ENCODE assay signal across 8 mouse cellular contexts in the genomic region with DNA sequence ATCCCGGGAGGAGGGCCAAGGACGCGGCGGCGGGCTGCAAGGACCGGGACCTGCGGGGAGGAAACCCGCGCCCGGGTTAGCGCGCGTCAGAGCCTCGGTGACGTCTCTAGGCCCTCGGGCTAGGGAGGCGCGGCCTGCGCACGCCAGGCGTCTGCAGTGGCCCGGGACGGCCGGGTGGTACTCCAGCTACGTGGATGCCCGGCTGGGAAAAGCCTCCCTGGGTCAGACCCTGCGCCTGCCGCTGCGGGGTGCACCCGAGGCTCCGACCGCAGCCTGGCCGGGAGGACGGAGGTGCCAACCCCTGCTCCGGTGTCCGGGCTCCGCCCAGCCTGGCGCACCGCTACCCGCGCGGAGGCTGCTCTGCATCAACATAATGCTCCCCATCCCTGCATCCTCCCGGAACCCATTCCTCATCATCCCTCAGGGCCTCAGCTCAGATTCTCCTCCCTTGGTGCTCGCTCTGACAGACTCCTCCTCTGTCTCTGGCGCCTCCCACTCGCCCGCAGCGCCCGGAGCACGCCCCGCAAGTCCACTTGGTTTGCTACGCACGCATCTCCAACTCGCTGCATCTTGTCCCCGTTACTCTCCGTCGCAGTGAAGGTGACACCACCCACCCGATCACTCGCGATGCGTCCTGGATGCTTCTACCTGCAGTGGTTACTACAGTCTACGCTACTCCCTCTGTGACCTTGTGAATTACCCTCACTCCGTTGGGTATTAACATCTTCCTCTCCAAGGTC. TPM values are rescaled to one million over a fixed set of nuclear protein-coding genes. Genes with fewer than 3 reads are reported as not detected.
DNase-seq lines count a peak whose midpoint lies in the region; ATAC-seq and TF ChIP-seq lines count a peak whose summit lies in the region.

No protein-coding gene starts in this region.

- H3K27ac ChIP-seq in embryonic facial prominence, embryonic 15.5 days (replicated peaks) = no peak overlapping the region
- H3K27ac ChIP-seq in heart, embryonic 12.5 days (ENCODE audit: poor library complexity, severe bottlenecking) = no peak overlapping the region
- no peak overlapping the region for H3K27ac ChIP-seq in kidney, embryonic 16.5 days (ENCODE audit: low read length)
- H3K27ac ChIP-seq in liver, embryonic 11.5 days (ENCODE audit: low read depth, low read length) = no peak overlapping the region
- H3K27ac ChIP-seq in stomach, postnatal 0 days (replicated peaks) = no peak overlapping the region

- H3K9ac ChIP-seq in embryonic facial prominence, embryonic 15.5 days = peak overlapping the region; percentile 33
- H3K9ac ChIP-seq in heart, embryonic 12.5 days = peak overlapping the region; percentile 59
- peak overlapping the region; percentile 64 for H3K9ac ChIP-seq in kidney, embryonic 16.5 days (replicated peaks; ENCODE audit: low read length)
- H3K9ac ChIP-seq in liver, embryonic 11.5 days (ENCODE audit: low read depth, low read length) = peak overlapping the region; percentile 44; the same call in 1 of the 2 replicates
- peak overlapping the region; percentile 59 for H3K9ac ChIP-seq in stomach, postnatal 0 days (ENCODE audit: low read length)

- no peak for TF ChIP-seq CTCF in stomach, postnatal 0 days (IDR thresholded peaks at IDR 0.05; ENCODE audit: low read depth)

- DNase-seq in 3T3-L1 (ENCODE audit: low read depth, low spot score) = peak; percentile 70
- DNase-seq in adrenal gland, postnatal 10 days = peak; percentile 76
- peak; percentile 54 for DNase-seq in liver, embryonic 11.5 days (ENCODE audit: low spot score)
- DNase-seq in stomach, postnatal 0 days (ENCODE audit: low spot score) = peak; percentile 63

- ATAC-seq in embryonic facial prominence, embryonic 15.5 days (ENCODE audit: insufficient number of reproducible peaks, low FRiP score, low TSS enrichment, low read depth) = no peak; the same call in 1 of the 2 replicates
- peak; percentile 60 for ATAC-seq in heart, embryonic 12.5 days (ENCODE audit: insufficient number of reproducible peaks, low FRiP score)
- ATAC-seq in kidney, embryonic 16.5 days (ENCODE audit: low FRiP score, low TSS enrichment) = peak; percentile 52; the same call in 1 of the 2 replicates
- peak; percentile 42 for ATAC-seq in liver, embryonic 11.5 days (replicated peaks; ENCODE audit: low FRiP score)
- peak; percentile 62 for ATAC-seq in stomach, postnatal 0 days (ENCODE audit: low FRiP score, low TSS enrichment)

- H3K4me1 ChIP-seq in embryonic facial prominence, embryonic 15.5 days = peaks cover 49% of the 10 kb centered on the region
- peaks cover 23% of the 10 kb centered on the region for H3K4me1 ChIP-seq in heart, embryonic 12.5 days (replicated peaks)
- peaks cover 27% of the 10 kb centered on the region for H3K4me1 ChIP-seq in kidney, embryonic 16.5 days (ENCODE audit: insufficient read depth, low read length)
- peaks cover 22% of the 10 kb centered on the region for H3K4me1 ChIP-seq in liver, embryonic 11.5 days (replicated peaks; ENCODE audit: control insufficient read depth, insufficient read depth, low read length)
- peaks cover 3% of the 10 kb centered on the region; the same call in 1 of the 2 replicates for H3K4me1 ChIP-seq in stomach, postnatal 0 days (replicated peaks; ENCODE audit: control insufficient read depth, insufficient read depth)

- TF ChIP-seq POLR2A in myocyte (IDR thresholded peaks at IDR 0.05; ENCODE audit: insufficient read length, low read depth) = no peak

- peaks cover 28% of the 10 kb centered on the region for H3K27me3 ChIP-seq in embryonic facial prominence, embryonic 15.5 days
- peaks cover 19% of the 10 kb centered on the region for H3K27me3 ChIP-seq in heart, embryonic 12.5 days (replicated peaks)
- H3K27me3 ChIP-seq in kidney, embryonic 16.5 days (ENCODE audit: insufficient read depth, low read length) = peaks cover 32% of the 10 kb centered on the region
- H3K27me3 ChIP-seq in liver, embryonic 11.5 days (replicated peaks; ENCODE audit: control insufficient read depth, insufficient read depth, low read length) = peaks cover 30% of the 10 kb centered on the region
- H3K27me3 ChIP-seq in myocyte (ENCODE audit: control insufficient read depth, insufficient read depth, insufficient read length) = no peaks in the 10 kb centered on the region
- H3K27me3 ChIP-seq in stomach, postnatal 0 days (ENCODE audit: control insufficient read depth, insufficient read depth, low read length) = no peaks in the 10 kb centered on the region

- H3K4me2 ChIP-seq in embryonic facial prominence, embryonic 15.5 days (replicated peaks) = peak overlapping the region; percentile 94
- H3K4me2 ChIP-seq in heart, embryonic 12.5 days = peak overlapping the region; percentile 84
- H3K4me2 ChIP-seq in kidney, embryonic 16.5 days (replicated peaks; ENCODE audit: low read depth, low read length) = peak overlapping the region; percentile 99
- H3K4me2 ChIP-seq in liver, embryonic 11.5 days = peak overlapping the region; percentile 86
- H3K4me2 ChIP-seq in myocyte (ENCODE audit: low read depth) = peak overlapping the region; percentile 100
- H3K4me2 ChIP-seq in stomach, postnatal 0 days (replicated peaks; ENCODE audit: low read depth) = peak overlapping the region; percentile 98

- H3ac ChIP-seq in myocyte (ENCODE audit: control insufficient read depth, insufficient read length) = no peak overlapping the region

- H3K36me3 ChIP-seq in embryonic facial prominence, embryonic 15.5 days = no peaks in the 10 kb centered on the region
- H3K36me3 ChIP-seq in heart, embryonic 12.5 days = no peaks in the 10 kb centered on the region
- no peaks in the 10 kb centered on the region for H3K36me3 ChIP-seq in kidney, embryonic 16.5 days (ENCODE audit: insufficient read depth, low read length)
- no peaks in the 10 kb centered on the region for H3K36me3 ChIP-seq in liver, embryonic 11.5 days (ENCODE audit: control insufficient read depth, insufficient read depth, low read length)
- no peaks in the 10 kb centered on the region for H3K36me3 ChIP-seq in myocyte (ENCODE audit: control insufficient read depth, insufficient read depth)
- H3K36me3 ChIP-seq in stomach, postnatal 0 days (ENCODE audit: control insufficient read depth, insufficient read depth, low read length) = no peaks in the 10 kb centered on the region

- H3K9me3 ChIP-seq in embryonic facial prominence, embryonic 15.5 days (replicated peaks) = no peaks in the 10 kb centered on the region
- no peaks in the 10 kb centered on the region for H3K9me3 ChIP-seq in heart, embryonic 12.5 days (replicated peaks)
- H3K9me3 ChIP-seq in kidney, embryonic 16.5 days (ENCODE audit: low read length) = no peaks in the 10 kb centered on the region
- H3K9me3 ChIP-seq in liver, embryonic 11.5 days (ENCODE audit: control insufficient read depth, low read length) = no peaks in the 10 kb centered on the region
- no peaks in the 10 kb centered on the region for H3K9me3 ChIP-seq in stomach, postnatal 0 days (ENCODE audit: control insufficient read depth, low read length)

- H3K4me3 ChIP-seq in embryonic facial prominence, embryonic 15.5 days (replicated peaks) = peak overlapping the region; percentile 54
- H3K4me3 ChIP-seq in heart, embryonic 12.5 days = peak overlapping the region; percentile 53
- peak overlapping the region; percentile 61 for H3K4me3 ChIP-seq in kidney, embryonic 16.5 days (ENCODE audit: low read length)
- peak overlapping the region; percentile 51 for H3K4me3 ChIP-seq in liver, embryonic 11.5 days (ENCODE audit: low read depth, low read length)
- peak overlapping the region; percentile 55 for H3K4me3 ChIP-seq in myocyte
- H3K4me3 ChIP-seq in stomach, postnatal 0 days (ENCODE audit: low read depth, low read length) = peak overlapping the region; percentile 51

- no peaks in the 10 kb centered on the region for H3K79me2 ChIP-seq in myocyte (ENCODE audit: control insufficient read depth, insufficient read depth)

- TF ChIP-seq EP300 in stomach, postnatal 0 days (optimal IDR thresholded peaks at IDR 0.05) = no peak

- under 1% methylated on average over 63 of the region's 63 CpGs for WGBS in embryonic facial prominence, embryonic 15.5 days
- under 1% methylated on average over 62 of the region's 63 CpGs for WGBS in heart, embryonic 12.5 days
- under 1% methylated on average over 63 of the region's 63 CpGs for WGBS in kidney, embryonic 16.5 days
- under 1% methylated on average over 63 of the region's 63 CpGs for WGBS in liver, embryonic 11.5 days
- under 1% methylated on average over 61 of the region's 63 CpGs for WGBS in stomach, postnatal 0 days

TF ChIP-seq in myocyte, 11 proteins besides CTCF, POLR2A, EP300 and RAD21 (continues in another document):
- no peak for TF ChIP-seq POLR2AphosphoS2 (IDR thresholded peaks at IDR 0.05; ENCODE audit: insufficient read length, low read depth)
- TF ChIP-seq MAX (IDR thresholded peaks at IDR 0.05; ENCODE audit: low read depth) = no peak
- TF ChIP-seq CEBPB (IDR thresholded peaks at IDR 0.05; ENCODE audit: insufficient read depth, poor library complexity, severe bottlenecking) = no peak
- no peak for TF ChIP-seq MYOD1 (IDR thresholded peaks at IDR 0.05; ENCODE audit: control insufficient read depth in 1 of 3, insufficient read length in 2 of 3, low read depth in 2 of 3)
- TF ChIP-seq REST (IDR thresholded peaks at IDR 0.05; ENCODE audit: insufficient read depth, insufficient read length) = no peak
- TF ChIP-seq E2F4 (IDR thresholded peaks at IDR 0.05; ENCODE audit: insufficient read depth) = no peak
- no peak for TF ChIP-seq MYOG (IDR thresholded peaks at IDR 0.05; ENCODE audit: control insufficient read depth in 1 of 3, insufficient read depth in 1 of 3, insufficient read length in 2 of 3, low read depth in 2 of 3)

RNA-seq across cellular contexts. Expression of gene Phf21a, which starts 33.3 kb away (rescaled TPM):
- total RNA-seq in adrenal gland, postnatal 10 days (2021) = 10 to 100 TPM; 54.6 to 82.5 TPM
- polyA plus RNA-seq in embryonic facial prominence, embryonic 15.5 days (2015; fragmentation: Nextera tagmentation; extraction: Ambion mirVana) = 36.1 and 37.6 TPM in 2 replicates
- 21.1 and 21.5 TPM in 2 replicates for polyA plus RNA-seq in heart, embryonic 12.5 days (2016; fragmentation: Nextera tagmentation; extraction: Ambion mirVana)
- polyA plus RNA-seq in kidney, embryonic 16.5 days (2015; fragmentation: Nextera tagmentation; extraction: Ambion mirVana) = 25.2 and 33.8 TPM in 2 replicates
- polyA plus RNA-seq in liver, embryonic 11.5 days (2014; fragmentation: Nextera tagmentation; extraction: Ambion mirVana) = 12.5 and 12.7 TPM in 2 replicates
- 14.7 TPM for polyA plus RNA-seq in myocyte (2012; fragmentation: generic; extraction: Trizol)
- 7.2 and 7.3 TPM in 2 replicates for polyA plus RNA-seq in stomach, postnatal 0 days (2015; fragmentation: Nextera tagmentation; extraction: Ambion mirVana)

RNA-seq across cellular contexts. Expression of gene Creb3l1, which starts 35.3 kb away (rescaled TPM):
- total RNA-seq in adrenal gland, postnatal 10 days (2021) = 10 to 100 TPM; 11.7 to 16.7 TPM
- polyA plus RNA-seq in embryonic facial prominence, embryonic 15.5 days (2015; fragmentation: Nextera tagmentation; extraction: Ambion mirVana) = 36.8 and 44.3 TPM in 2 replicates
- polyA plus RNA-seq in heart, embryonic 12.5 days (2016; fragmentation: Nextera tagmentation; extraction: Ambion mirVana) = 6.1 and 6.7 TPM in 2 replicates
- 12.3 and 14.9 TPM in 2 replicates for polyA plus RNA-seq in kidney, embryonic 16.5 days (2015; fragmentation: Nextera tagmentation; extraction: Ambion mirVana)
- 5.7 and 6.1 TPM in 2 replicates for polyA plus RNA-seq in liver, embryonic 11.5 days (2014; fragmentation: Nextera tagmentation; extraction: Ambion mirVana)
- 97.3 TPM for polyA plus RNA-seq in myocyte (2012; fragmentation: generic; extraction: Trizol)
- polyA plus RNA-seq in stomach, postnatal 0 days (2015; fragmentation: Nextera tagmentation; extraction: Ambion mirVana) = 13.2 and 15.6 TPM in 2 replicates
